Mouse (Mus musculus) liver, embryonic 18 days (tissue): ENCODE data around the gene Dennd4b. TPM values are rescaled to one million over a fixed set of nuclear protein-coding genes. Genes with fewer than 3 reads are reported as not detected.

Source experiments
- polyA plus RNA-seq: library from polyadenylated mRNA; depleted of rRNA; stranded (reverse); fragments of >200 nt; gene quantifications from 2 replicates; pipeline ENCODE4 v1.2.3, GENCODE M21; 2012; rRNA removed

Gene Dennd4b
- polyA plus RNA-seq = 4.3 and 5.1 TPM in 2 replicates

GRCm38 (mm10) chr3:90265034-90265931 lies at the start of gene Dennd4b:
Gene Dennd4b (plus strand): TSS chr3:90265185.

GRCm38 (mm10) chr3:90231507-90232333 lies 33.3 kb upstream of the Dennd4b start, which contains the start of gene Jtb:
Gene Jtb (plus strand): TSS chr3:90231597.

GRCm38 (mm10) chr3:90242984-90243775 lies 21.8 kb upstream of the Dennd4b start, which contains the start of gene Creb3l4:
Gene Creb3l4 (minus strand): TSS chr3:90243512.

GRCm38 (mm10) chr3:90247960-90248745 lies 16.8 kb upstream of the Dennd4b start, which contains the start of gene Slc39a1:
Gene Slc39a1 (plus strand): TSS chr3:90248172.

GRCm38 (mm10) chr3:90253653-90254418 lies 11.1 kb upstream of the Dennd4b start, which contains the start of gene Crtc2:
Gene Crtc2 (plus strand): TSS chr3:90254163.

GRCm38 (mm10) chr3:90292345-90293275 lies 27.6 kb downstream of the Dennd4b start, which contains the start of gene Gatad2b:
Gene Gatad2b (plus strand): TSS chr3:90293178.

Other genes with a start within 250 kb of the Dennd4b start
- 27.9 and 28.0 TPM in 2 replicates for gene 4933434E20Rik, start 213.5 kb upstream of the Dennd4b start, polyA plus RNA-seq
- 42.5 and 47.3 TPM in 2 replicates for gene Ubap2l, start 212.6 kb upstream of the Dennd4b start, polyA plus RNA-seq
- gene Tpm3, start 192.5 kb upstream of the Dennd4b start, polyA plus RNA-seq = 79.1 and 85.0 TPM in 2 replicates
- gene Nup210l, start 161.1 kb upstream of the Dennd4b start, polyA plus RNA-seq = 0.35 and 0.36 TPM in 2 replicates
- gene Rps27, start 51.5 kb upstream of the Dennd4b start, polyA plus RNA-seq = 1,483 and 1,543 TPM in 2 replicates
- 4.3 and 5.0 TPM in 2 replicates for gene Rab13, start 51.5 kb upstream of the Dennd4b start, polyA plus RNA-seq
- 28.2 and 29.7 TPM in 2 replicates for gene Jtb, start 33.6 kb upstream of the Dennd4b start, polyA plus RNA-seq
- gene Creb3l4, start 21.7 kb upstream of the Dennd4b start, polyA plus RNA-seq = 0.24 TPM in 2 replicates
- 18.0 and 18.6 TPM in 2 replicates for gene Slc39a1, start 17.0 kb upstream of the Dennd4b start, polyA plus RNA-seq
- 7.5 and 9.5 TPM in 2 replicates for gene Crtc2, start 11.0 kb upstream of the Dennd4b start, polyA plus RNA-seq
- 3.9 and 5.1 TPM in 2 replicates for gene Gatad2b, start 28.0 kb downstream of the Dennd4b start, polyA plus RNA-seq
- gene Slc27a3, start 124.8 kb downstream of the Dennd4b start, polyA plus RNA-seq = 2.1 and 2.4 TPM in 2 replicates
- 9.3 and 11.7 TPM in 2 replicates for gene Ints3, start 168.4 kb downstream of the Dennd4b start, polyA plus RNA-seq
- gene Npr1, start 200.7 kb downstream of the Dennd4b start, polyA plus RNA-seq = 13.2 and 15.2 TPM in 2 replicates
- 24.2 and 24.3 TPM in 2 replicates for gene Ilf2, start 210.9 kb downstream of the Dennd4b start, polyA plus RNA-seq
- 10.8 and 11.4 TPM in 2 replicates for gene Snapin, start 225.8 kb downstream of the Dennd4b start, polyA plus RNA-seq
- 41.0 and 42.8 TPM in 2 replicates for gene Chtop, start 244.3 kb downstream of the Dennd4b start, polyA plus RNA-seq
- 63.9 and 76.4 TPM in 2 replicates for gene S100a1, start 249.2 kb downstream of the Dennd4b start, polyA plus RNA-seq
- 20.9 and 23.5 TPM in 2 replicates for gene S100a13, start 249.2 kb downstream of the Dennd4b start, polyA plus RNA-seq